Mouse (Mus musculus) kidney, adult 2 months (tissue): ENCODE data around the gene Polk. TPM values are rescaled to one million over a fixed set of nuclear protein-coding genes. Genes with fewer than 3 reads are reported as not detected.

Experiments used
- DNase-seq: peaks from one replicate; pipeline ENCODE4 v3.0.0; 2021
- H3K27ac ChIP-seq: fragments of 200-500 bp; 2 replicates; pipeline ENCODE4 v1.5.1; 2012; ENCODE audit warnings: low read depth, low read length, control low read depth, inconsistent platforms; ENCODE audit not compliant: insufficient read depth
- H3K27me3 ChIP-seq: fragments of 200-500 bp; replicated peaks from 2 replicates; pipeline ENCODE4 v1.6.1; 2012; ENCODE audit warnings: mild to moderate bottlenecking, moderate library complexity, low read length, inconsistent platforms; ENCODE audit not compliant: control insufficient read depth, insufficient read depth
- H3K36me3 ChIP-seq: fragments of 200-500 bp; 2 replicates; pipeline ENCODE4 v1.6.1; 2012; ENCODE audit warnings: mild to moderate bottlenecking, moderate library complexity, low read length, inconsistent platforms; ENCODE audit not compliant: control insufficient read depth, insufficient read depth
- H3K4me1 ChIP-seq: fragments of 200-500 bp; 2 replicates; pipeline ENCODE4 v1.6.1; 2011; ENCODE audit warnings: low read length; ENCODE audit not compliant: control insufficient read depth, insufficient read depth
- H3K4me3 ChIP-seq: fragments of 200-500 bp; 2 replicates; pipeline ENCODE4 v1.5.1; 2011; ENCODE audit warnings: mild to moderate bottlenecking, low read depth, low read length, control low read depth; ENCODE audit not compliant: insufficient read depth
- CTCF ChIP-seq: fragments of 200-500 bp; conservative IDR thresholded peaks from 2 replicates; pipeline ENCODE4 v1.5.1; 2011; ENCODE audit warnings: low read depth, mild to moderate bottlenecking, control low read depth, low read length, moderate library complexity, mixed read lengths; ENCODE audit not compliant: insufficient read depth, insufficient read length
- POLR2A ChIP-seq: fragments of 200-500 bp; IDR thresholded peaks from one replicate; pipeline ENCODE4 v1.6.1; 2011; ENCODE audit warnings: low read depth, low read length, control low read depth
- WGBS: fragments of 180-500 bp; shearing (Covaris S2); methylation state at CpG from one replicate; pipeline ENCODE4 v1.1.7; 2018; 5-methylcytosine and 5-hydroxymethylcytosine counted together
- polyA plus RNA-seq: library from polyadenylated mRNA; depleted of rRNA; stranded (reverse); fragments of >200 nt; gene quantifications from 2 replicates; pipeline ENCODE4 v1.2.3, GENCODE M21; 2012

The Polk gene
- polyA plus RNA-seq, 1 experiment: 1.9 TPM

- Histone ChIP-seq H3K27ac (peak overlapping the region; percentile 54), H3K36me3 (peaks cover 2% of the 10 kb centered on the region; the same call in 1 of the 2 replicates), H3K4me3 (no peak overlapping the region), H3K27me3 (no peaks in the 10 kb centered on the region), H3K4me1 (peaks cover 12% of the 10 kb centered on the region; the same call in 1 of the 2 replicates)
- WGBS: 30% methylated on average over 6 of the region's 6 CpGs
- TF ChIP-seq POLR2A: no peak
- no peak for TF ChIP-seq CTCF
- no peak for DNase-seq
Measured at GRCm38 (mm10) chr13:96571016-96571361, 28.6 kb upstream of the Polk start.

- WGBS: 33% methylated on average over 10 of the region's 10 CpGs
- Histone ChIP-seq H3K27me3 (no peaks in the 10 kb centered on the region), H3K27ac (peak overlapping the region; percentile 54), H3K4me1 (peaks cover 12% of the 10 kb centered on the region; the same call in 1 of the 2 replicates), H3K4me3 (no peak overlapping the region), H3K36me3 (peaks cover 2% of the 10 kb centered on the region; the same call in 1 of the 2 replicates)
- TF ChIP-seq CTCF (no peak), POLR2A (no peak)
- peak; percentile 94 for DNase-seq
Measured at GRCm38 (mm10) chr13:96570313-96571015, 28.1 kb upstream of the Polk start.

- no peaks in the 10 kb centered on the region for H3K27me3 ChIP-seq
- no peak overlapping the region for H3K4me3 ChIP-seq
- TF ChIP-seq POLR2A (no peak), CTCF (no peak)
- WGBS: 54% methylated on average over 6 of the region's 6 CpGs
- peaks cover 2% of the 10 kb centered on the region; the same call in 1 of the 2 replicates for H3K36me3 ChIP-seq
- H3K27ac ChIP-seq: no peak overlapping the region
- no peak for DNase-seq
- H3K4me1 ChIP-seq: peaks cover 12% of the 10 kb centered on the region; the same call in 1 of the 2 replicates
Measured at GRCm38 (mm10) chr13:96567977-96568376, 25.6 kb upstream of the Polk start.

- no peak overlapping the region for H3K4me3 ChIP-seq
- TF ChIP-seq POLR2A (no peak), CTCF (no peak)
- no peak overlapping the region for H3K27ac ChIP-seq
- H3K27me3 ChIP-seq: no peaks in the 10 kb centered on the region
- WGBS: 93% methylated on average over 3 of the region's 3 CpGs
- no peaks in the 10 kb centered on the region; the same call in 1 of the 2 replicates for H3K4me1 ChIP-seq
- no peak for DNase-seq
- H3K36me3 ChIP-seq: no peaks in the 10 kb centered on the region
Measured at GRCm38 (mm10) chr13:96555099-96555498, 12.7 kb upstream of the Polk start.

GRCm38 (mm10) chr13:96547941-96548340 is 5.6 kb upstream of the Polk start:
- Histone ChIP-seq H3K27ac (no peak overlapping the region), H3K4me1 (peaks cover 3% of the 10 kb centered on the region; the same call in 1 of the 2 replicates), H3K36me3 (no peaks in the 10 kb centered on the region), H3K4me3 (no peak overlapping the region), H3K27me3 (no peaks in the 10 kb centered on the region)
- 58% methylated on average over 4 of the region's 4 CpGs for WGBS
- TF ChIP-seq CTCF (no peak), POLR2A (no peak)
- DNase-seq: no peak

GRCm38 (mm10) chr13:96547250-96547649 is 4.9 kb upstream of the Polk start:
- Histone ChIP-seq H3K27me3 (no peaks in the 10 kb centered on the region), H3K4me1 (peaks cover 3% of the 10 kb centered on the region; the same call in 1 of the 2 replicates), H3K4me3 (no peak overlapping the region), H3K36me3 (no peaks in the 10 kb centered on the region), H3K27ac (no peak overlapping the region)
- DNase-seq: no peak
- TF ChIP-seq POLR2A: no peak
- TF ChIP-seq CTCF: no peak
- 43% methylated on average over 1 of the region's 1 CpGs for WGBS

- WGBS: 75% methylated on average over 2 of the region's 2 CpGs
- no peaks in the 10 kb centered on the region for H3K27me3 ChIP-seq
- no peak overlapping the region for H3K27ac ChIP-seq
- no peak for TF ChIP-seq POLR2A
- 0 out of 2 replicates have a peak, but pooled peaks have one; percentile 7 for TF ChIP-seq CTCF
- H3K4me1 ChIP-seq: peaks cover 3% of the 10 kb centered on the region; the same call in 1 of the 2 replicates
- DNase-seq: no peak
- H3K36me3 ChIP-seq: no peaks in the 10 kb centered on the region
- no peak overlapping the region for H3K4me3 ChIP-seq
Measured at GRCm38 (mm10) chr13:96544506-96544905, 2.1 kb upstream of the Polk start.
